Mouse (Mus musculus) myocyte (in vitro differentiated cells): ENCODE measurements at regions not wholly inside any gene's neighbourhood (a gene's known extent, or its start where the extent isn't known, plus 50 kb on each side); places are given as distances from the start of the nearest gene placed in this dataset.
"Not testable (repeated sequence)": the region's sequence is repeated elsewhere in the genome, so short reads cannot be mapped to it uniquely, and the experiment has no call there.

Experiments
- H3K27me3 ChIP-seq: one replicate; pipeline ENCODE4 v1.6.1; 2011; ENCODE audit not compliant: control insufficient read depth, insufficient read depth, insufficient read length
- H3K36me3 ChIP-seq: one replicate; pipeline ENCODE4 v1.6.1; 2011; ENCODE audit not compliant: control insufficient read depth, insufficient read depth
- H3K4me2 ChIP-seq: one replicate; pipeline ENCODE4 v1.6.1; 2011; ENCODE audit warnings: low read depth, control low read depth
- H3K4me3 ChIP-seq: one replicate; pipeline ENCODE4 v1.5.1; 2011; ENCODE audit warnings: mild to moderate bottlenecking, control low read depth, moderate library complexity
- H3K79me2 ChIP-seq: one replicate; pipeline ENCODE4 v1.6.1; 2011; ENCODE audit not compliant: control insufficient read depth, insufficient read depth
- H3ac ChIP-seq: one replicate; pipeline ENCODE4 v1.6.1; 2011; ENCODE audit not compliant: control insufficient read depth, insufficient read length
- CEBPB ChIP-seq: IDR thresholded peaks from 2 replicates; pipeline ENCODE4 v1.6.1; 2011; ENCODE audit warnings: mild to moderate bottlenecking, moderate library complexity; ENCODE audit not compliant: poor library complexity, insufficient read depth, severe bottlenecking
- E2F4 ChIP-seq: IDR thresholded peaks from one replicate; pipeline ENCODE4 v1.6.1; 2011; ENCODE audit warnings: mild to moderate bottlenecking, control low read depth, moderate library complexity; ENCODE audit not compliant: insufficient read depth
- MAX ChIP-seq: IDR thresholded peaks from one replicate; pipeline ENCODE4 v1.6.1; 2011; ENCODE audit warnings: low read depth, mild to moderate bottlenecking, control low read depth
- MYOD1 ChIP-seq, 3 experiments: IDR thresholded peaks; one replicate each; pipeline ENCODE4 v1.6.1; 2011; ENCODE audit warnings: control low read depth in 2 of 3, low read depth in 2 of 3, mild to moderate bottlenecking in 2 of 3, moderate library complexity in 1 of 3; ENCODE audit not compliant: insufficient read length in 2 of 3, control insufficient read depth in 1 of 3
- MYOG ChIP-seq, 3 experiments: IDR thresholded peaks; one replicate each; pipeline ENCODE4 v1.6.1; 2011; ENCODE audit warnings: control low read depth in 2 of 3, low read depth in 2 of 3, mild to moderate bottlenecking in 2 of 3; ENCODE audit not compliant: insufficient read length in 2 of 3, control insufficient read depth in 1 of 3, insufficient read depth in 1 of 3
- POLR2A ChIP-seq: IDR thresholded peaks from one replicate; pipeline ENCODE4 v1.6.1; 2011; ENCODE audit warnings: low read depth, mild to moderate bottlenecking, control low read depth, moderate library complexity; ENCODE audit not compliant: insufficient read length
- POLR2AphosphoS2 ChIP-seq: IDR thresholded peaks from one replicate; pipeline ENCODE4 v1.6.1; 2011; ENCODE audit warnings: low read depth, control low read depth; ENCODE audit not compliant: insufficient read length
- REST ChIP-seq: IDR thresholded peaks from one replicate; pipeline ENCODE4 v1.6.1; 2011; ENCODE audit warnings: mild to moderate bottlenecking, control low read depth, moderate library complexity; ENCODE audit not compliant: insufficient read depth, insufficient read length
- SRF ChIP-seq: IDR thresholded peaks from one replicate; pipeline ENCODE4 v1.6.1; 2011; ENCODE audit warnings: low read depth; ENCODE audit not compliant: control insufficient read depth, insufficient read length
- TCF12 ChIP-seq: IDR thresholded peaks from one replicate; pipeline ENCODE4 v1.6.1; 2011; ENCODE audit warnings: mild to moderate bottlenecking, control low read depth; ENCODE audit not compliant: poor library complexity, insufficient read depth, severe bottlenecking
- TCF3 ChIP-seq: IDR thresholded peaks from one replicate; pipeline ENCODE4 v1.6.1; 2011; ENCODE audit warnings: low read depth, control low read depth; ENCODE audit not compliant: insufficient read length
- USF1 ChIP-seq: IDR thresholded peaks from one replicate; pipeline ENCODE4 v1.6.1; 2011; ENCODE audit warnings: low read depth, mild to moderate bottlenecking, control low read depth, moderate library complexity

DNA sequence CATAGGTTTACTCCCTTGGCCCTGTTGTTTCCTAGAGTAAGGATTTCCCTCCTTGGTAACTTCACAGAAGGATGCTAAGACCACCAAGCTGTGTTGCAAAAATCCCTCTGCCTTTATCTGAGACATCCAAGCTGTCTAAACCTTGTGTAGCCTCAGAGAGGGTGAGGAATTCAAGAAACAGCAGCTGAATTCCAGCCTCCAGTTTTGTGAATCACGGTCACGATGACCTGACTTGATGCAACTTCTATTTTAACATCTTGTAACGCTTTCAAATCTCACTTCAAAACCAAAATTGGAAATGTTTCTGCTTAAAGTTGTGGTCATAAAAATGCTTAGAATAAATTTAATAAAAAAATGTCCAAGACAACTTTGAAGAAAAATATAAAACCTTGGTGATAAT, 188.4 kb downstream of the Phf3 start:
- no peak overlapping the region for H3K4me3 ChIP-seq
- H3ac ChIP-seq, result no peak overlapping the region
- H3K27me3 ChIP-seq, result no peaks in the 10 kb centered on the region
- no peak for TF ChIP-seq MYOD1 (IDR thresholded peaks at IDR 0.05; ENCODE audit: control insufficient read depth in 1 of 3, insufficient read length in 2 of 3, low read depth in 2 of 3)
- no peaks in the 10 kb centered on the region for H3K36me3 ChIP-seq
- H3K4me2 ChIP-seq, result no peak overlapping the region
- H3K79me2 ChIP-seq, result no peaks in the 10 kb centered on the region

DNA sequence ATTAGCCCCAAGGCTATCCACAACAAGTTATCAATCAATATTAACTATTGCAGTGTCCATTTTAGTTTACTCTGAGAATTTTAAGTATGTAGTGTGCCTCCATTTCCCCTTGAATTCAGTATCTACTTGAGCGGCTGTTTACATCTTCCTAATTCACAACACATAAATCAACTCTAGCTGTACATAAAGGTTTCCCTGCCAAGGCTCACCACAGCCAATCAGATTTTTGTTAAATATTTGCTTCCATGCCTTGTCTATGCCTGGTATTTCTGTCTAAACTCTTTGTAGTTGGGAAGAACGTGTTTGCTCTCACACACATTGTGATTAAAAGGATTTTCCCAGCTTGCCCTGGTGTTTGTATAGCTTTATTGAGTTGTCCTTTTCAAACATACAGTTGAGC, 189.8 kb downstream of the Phf3 start:
- Histone ChIP-seq H3K4me2 (no peak overlapping the region), H3K27me3 (no peaks in the 10 kb centered on the region), H3K36me3 (no peaks in the 10 kb centered on the region), H3K79me2 (no peaks in the 10 kb centered on the region), H3K4me3 (no peak overlapping the region), H3ac (no peak overlapping the region)
- TF ChIP-seq POLR2AphosphoS2 (no peak), SRF (no peak), MAX (no peak)

DNA sequence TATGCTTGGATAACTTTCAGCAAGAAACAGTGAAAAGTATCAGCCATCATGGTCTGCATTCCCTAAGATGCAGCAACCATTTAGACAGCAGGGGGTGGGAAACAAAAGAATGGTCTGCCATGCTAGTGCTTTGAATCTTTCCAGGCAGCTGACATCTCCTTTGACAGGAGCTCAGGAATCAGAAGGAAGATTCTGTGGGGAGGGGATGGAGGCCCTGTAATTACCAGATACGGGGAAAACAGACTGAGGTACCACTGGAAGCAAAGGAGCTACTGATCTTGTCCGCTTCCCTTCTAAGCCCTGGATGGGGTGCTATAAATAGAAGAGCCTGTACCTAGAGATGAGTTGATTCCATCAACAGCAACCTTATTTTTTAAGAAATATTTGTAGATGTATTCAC, 233.9 kb downstream of the Phf3 start:
- Histone ChIP-seq H3K27me3 (no peaks in the 10 kb centered on the region), H3K79me2 (no peaks in the 10 kb centered on the region), H3K4me3 (no peak overlapping the region), H3K4me2 (no peak overlapping the region), H3ac (no peak overlapping the region), H3K36me3 (no peaks in the 10 kb centered on the region)
- no peak for TF ChIP-seq MYOG (IDR thresholded peaks at IDR 0.05; ENCODE audit: control insufficient read depth in 1 of 3, insufficient read depth in 1 of 3, insufficient read length in 2 of 3, low read depth in 2 of 3)

DNA sequence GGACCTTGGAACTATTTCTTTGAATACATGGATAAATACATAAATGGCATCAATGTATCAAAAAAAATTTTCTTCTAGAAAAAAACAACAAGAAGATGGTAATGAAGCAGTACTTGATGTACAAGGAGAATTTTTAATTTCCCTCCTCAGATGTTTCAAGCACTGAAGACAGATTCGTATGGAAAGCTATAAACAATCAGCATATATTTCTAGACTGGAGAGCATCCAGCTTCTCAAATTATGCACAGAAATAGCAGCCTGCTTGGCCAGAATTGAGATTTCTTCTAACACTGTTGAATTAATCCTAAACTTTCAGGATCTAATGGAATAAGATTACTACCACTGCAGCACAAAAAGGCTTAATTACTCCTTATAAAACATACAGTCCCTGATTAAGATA, 241.0 kb downstream of the Phf3 start:
- no peak overlapping the region for H3K4me3 ChIP-seq
- H3K27me3 ChIP-seq, result no peaks in the 10 kb centered on the region
- H3K36me3 ChIP-seq, result no peaks in the 10 kb centered on the region
- no peak overlapping the region for H3K4me2 ChIP-seq
- H3K79me2 ChIP-seq, result no peaks in the 10 kb centered on the region
- TF ChIP-seq POLR2AphosphoS2 (no peak), MYOD1 (IDR thresholded peaks at IDR 0.05; ENCODE audit: control insufficient read depth in 1 of 3, insufficient read length in 2 of 3, low read depth in 2 of 3) (no peak), E2F4 (no peak), USF1 (no peak), REST (no peak), POLR2A (no peak), MAX (no peak), MYOG (IDR thresholded peaks at IDR 0.05; ENCODE audit: control insufficient read depth in 1 of 3, insufficient read depth in 1 of 3, insufficient read length in 2 of 3, low read depth in 2 of 3) (no peak), TCF12 (no peak), CEBPB (no peak), TCF3 (no peak), SRF (no peak)
- H3ac ChIP-seq, result no peak overlapping the region

DNA sequence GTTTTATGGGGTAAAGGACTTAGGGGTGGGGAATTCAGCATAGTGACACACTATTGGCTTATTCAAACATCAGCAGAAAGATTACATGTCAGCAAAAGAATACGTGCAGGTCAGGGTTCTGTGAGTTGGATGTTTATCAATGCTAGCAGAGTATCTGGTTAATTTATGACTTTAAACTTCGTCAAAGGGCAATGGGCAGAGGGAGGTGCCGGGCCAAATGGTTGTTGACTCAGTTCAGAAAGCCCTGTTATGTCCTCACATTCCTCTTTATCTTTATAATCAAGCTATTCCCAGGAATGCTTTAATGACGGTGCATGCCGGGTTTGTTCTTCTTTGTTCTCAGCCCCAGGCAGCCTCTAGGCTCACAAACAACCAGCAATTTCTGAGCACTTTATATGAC, 245.9 kb downstream of the Phf3 start:
- H3K36me3 ChIP-seq, H3K27me3 ChIP-seq, H3K79me2 ChIP-seq, H3K4me2 ChIP-seq, H3K4me3 ChIP-seq, H3ac ChIP-seq: not testable (repeated sequence)

DNA sequence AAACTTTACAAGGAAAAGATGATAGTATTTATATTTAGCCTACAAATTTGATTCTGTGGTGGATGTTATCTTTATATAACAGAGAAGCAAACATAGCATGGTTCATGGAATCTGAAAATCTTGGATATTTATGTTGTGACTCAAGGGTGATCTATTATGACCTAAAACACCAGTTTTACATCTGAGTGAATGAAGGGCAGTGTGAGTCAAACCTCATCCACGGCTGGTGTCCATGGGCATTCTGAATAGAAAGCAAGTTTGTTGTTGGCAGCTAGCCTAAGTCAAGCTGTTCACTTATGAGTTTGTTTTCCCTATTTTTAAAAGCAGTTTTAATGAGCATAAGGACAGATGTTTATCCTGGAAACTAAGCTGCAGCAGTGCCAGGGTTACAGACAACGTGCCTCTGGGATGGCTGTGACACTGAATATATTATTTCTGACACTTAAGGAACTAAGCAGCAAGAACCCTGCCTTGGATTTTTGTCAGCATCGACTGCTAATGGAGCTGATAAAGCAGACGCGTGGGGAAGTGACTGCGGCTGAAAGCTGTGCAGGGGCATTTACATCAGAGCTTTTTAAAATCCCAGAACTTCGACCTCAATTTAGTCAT, 278.5 kb downstream of the Phf3 start:
- TF ChIP-seq USF1 (no peak), E2F4 (no peak), MAX (no peak), POLR2AphosphoS2 (no peak), REST (no peak), SRF (no peak), MYOD1 (IDR thresholded peaks at IDR 0.05; ENCODE audit: control insufficient read depth in 1 of 3, insufficient read length in 2 of 3, low read depth in 2 of 3) (no peak), TCF3 (no peak), TCF12 (no peak), POLR2A (no peak), CEBPB (no peak), MYOG (IDR thresholded peaks at IDR 0.05; ENCODE audit: control insufficient read depth in 1 of 3, insufficient read depth in 1 of 3, insufficient read length in 2 of 3, low read depth in 2 of 3) (no peak)
- no peak overlapping the region for H3K4me2 ChIP-seq
- no peaks in the 10 kb centered on the region for H3K36me3 ChIP-seq

More for the DNA sequence above, 278.5 kb downstream of the Phf3 start:
- Histone ChIP-seq H3K4me3 (no peak overlapping the region), H3K79me2 (no peaks in the 10 kb centered on the region), H3K27me3 (no peaks in the 10 kb centered on the region), H3ac (no peak overlapping the region)
